26 mouse cellular contexts compared by ENCODE assay signal in the genomic region with DNA sequence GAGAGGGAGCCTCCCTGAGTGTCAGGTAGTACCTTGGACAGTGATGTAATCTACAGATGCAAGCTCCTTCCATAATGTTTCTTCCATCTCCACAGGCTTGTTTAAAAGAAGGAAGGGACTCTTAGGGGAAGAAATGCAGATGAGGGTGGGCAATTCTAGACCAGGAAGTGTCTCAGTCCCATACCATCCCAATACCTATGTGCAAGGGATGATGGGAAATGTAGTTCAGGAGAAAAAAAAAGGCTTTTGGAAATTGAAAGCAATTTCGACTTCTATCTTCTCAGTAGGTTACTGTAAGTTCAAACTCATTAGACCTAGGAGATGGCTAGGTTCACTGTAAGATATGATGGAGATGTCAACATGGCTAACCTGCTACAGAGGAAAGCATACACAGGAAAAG.
"Had no signal": no experiment of that assay in that cellular context is flagged by ENCODE, and none has a peak within 500 bp of the region (broad histone marks: within the 10 kb centered on the region; RNA-seq: fewer than 3 reads in every experiment).

No protein-coding gene starts in this region.

- H3K9ac ChIP-seq: embryonic facial prominence, embryonic 12.5 days; embryonic facial prominence, embryonic 13.5 days; embryonic facial prominence, embryonic 15.5 days; forebrain, embryonic 12.5 days; forebrain, embryonic 13.5 days; forebrain, embryonic 15.5 days; forebrain, postnatal 0 days had no signal

- H3K27me3 ChIP-seq: embryonic facial prominence, embryonic 12.5 days; embryonic facial prominence, embryonic 13.5 days; embryonic facial prominence, embryonic 15.5 days; forebrain, embryonic 12.5 days; forebrain, embryonic 13.5 days; forebrain, embryonic 15.5 days had no signal

- H3K4me3 ChIP-seq: embryonic facial prominence, embryonic 12.5 days; embryonic facial prominence, embryonic 13.5 days; embryonic facial prominence, embryonic 15.5 days; erythroblast, embryonic 14.5 days; forebrain, embryonic 10.5 days; forebrain, embryonic 12.5 days; forebrain, embryonic 13.5 days; forebrain, embryonic 15.5 days; gastrocnemius, adult 2 months; heart, adult 2 months had no signal

- DNase-seq: cerebellum, adult 9-10 months; cerebellum, adult 9-11 months; cerebellum, postnatal 10 days; cerebellum, postnatal 14 days; cerebellum, postnatal 25 days; cerebellum, postnatal 36 days; embryo, embryonic 11 days; forebrain, postnatal 0 days; gastrocnemius, adult 2 months; gastrocnemius, postnatal 10 days; gastrocnemius, postnatal 14 days; gastrocnemius, postnatal 25 days; gastrocnemius, postnatal 36 days; heart, adult 11 months; heart, adult 18-20 months; heart, adult 2 months had no signal

- ATAC-seq: forebrain, embryonic 13.5 days; forebrain, embryonic 14.5 days; forebrain, embryonic 15.5 days; forebrain, embryonic 16.5 days; forebrain, postnatal 0 days had no signal

- H3K9me3 ChIP-seq: embryonic facial prominence, embryonic 12.5 days; embryonic facial prominence, embryonic 13.5 days; embryonic facial prominence, embryonic 15.5 days; forebrain, embryonic 10.5 days; forebrain, embryonic 12.5 days; forebrain, embryonic 13.5 days; forebrain, embryonic 15.5 days had no signal

- H3K4me1 ChIP-seq: embryonic facial prominence, embryonic 12.5 days; embryonic facial prominence, embryonic 13.5 days had no signal

- H3K36me3 ChIP-seq: embryonic facial prominence, embryonic 12.5 days; embryonic facial prominence, embryonic 13.5 days; embryonic facial prominence, embryonic 15.5 days; forebrain, embryonic 10.5 days; forebrain, embryonic 12.5 days; forebrain, embryonic 15.5 days had no signal

- H3K4me2 ChIP-seq: embryonic facial prominence, embryonic 12.5 days; embryonic facial prominence, embryonic 13.5 days; embryonic facial prominence, embryonic 15.5 days; forebrain, embryonic 12.5 days; forebrain, embryonic 13.5 days; forebrain, embryonic 15.5 days had no signal

- H3K27ac ChIP-seq: embryonic facial prominence, embryonic 12.5 days; embryonic facial prominence, embryonic 13.5 days; embryonic facial prominence, embryonic 15.5 days; forebrain, embryonic 10.5 days; forebrain, embryonic 12.5 days; forebrain, embryonic 13.5 days; forebrain, embryonic 15.5 days; gastrocnemius, adult 2 months; heart, adult 2 months had no signal
